ENCODE assay signal across 8 mouse cellular contexts in the genomic region with DNA sequence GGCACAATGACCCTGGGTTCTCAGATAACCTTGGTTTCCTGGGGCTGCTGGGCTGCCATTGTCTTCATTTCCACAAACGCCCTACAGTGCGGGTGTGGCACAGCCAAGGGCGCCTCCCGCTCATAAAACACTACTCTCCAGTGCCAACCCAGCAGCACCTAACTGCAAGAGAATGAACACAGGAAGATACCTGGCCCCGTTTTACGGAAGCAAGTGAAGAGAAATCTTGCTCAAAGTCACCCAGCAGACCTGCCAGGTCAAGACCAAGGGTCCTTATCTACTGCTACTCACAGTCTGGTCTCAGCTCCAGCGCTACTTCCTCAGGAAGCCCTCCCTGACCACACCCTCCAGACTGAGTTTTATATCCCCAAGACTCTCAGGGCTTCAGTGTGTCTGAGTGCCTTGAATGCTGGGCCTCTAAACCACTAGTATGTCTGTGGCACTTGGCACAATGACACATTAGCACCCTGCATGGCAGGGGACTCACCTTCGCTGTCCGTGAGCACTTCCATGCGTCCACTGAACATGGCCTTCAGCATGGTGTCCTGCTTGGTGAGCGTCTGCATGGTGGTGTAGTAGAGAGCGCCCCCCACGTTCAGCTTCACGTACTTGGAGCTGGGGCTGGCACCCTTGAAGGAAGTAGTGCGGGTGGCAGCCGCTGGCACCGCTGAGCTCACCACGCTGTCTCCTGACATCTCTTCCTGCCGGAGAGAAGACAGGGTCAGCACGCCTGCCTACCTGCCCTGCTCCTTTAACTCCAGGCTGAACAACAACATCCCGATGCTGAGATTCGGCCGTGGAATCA. TPM values are rescaled to one million over a fixed set of nuclear protein-coding genes. Genes with fewer than 3 reads are reported as not detected.
DNase-seq lines count a peak whose midpoint lies in the region; ATAC-seq and TF ChIP-seq lines count a peak whose summit lies in the region.

No protein-coding gene starts in this region.

- H3K27me3 ChIP-seq in G1E (ENCODE audit: insufficient read depth, low read length): no peaks in the 10 kb centered on the region
- H3K27me3 ChIP-seq in kidney, embryonic 14.5 days (ENCODE audit: control insufficient read depth, insufficient read depth, low read length): no peaks in the 10 kb centered on the region
- no peaks in the 10 kb centered on the region for H3K27me3 ChIP-seq in midbrain, postnatal 0 days (ENCODE audit: insufficient read depth, low read length)

- H3K4me3 ChIP-seq in G1E (ENCODE audit: low read depth, low read length): peak overlapping the region; percentile 58; the same call in 1 of the 2 replicates
- no peak overlapping the region for H3K4me3 ChIP-seq in kidney, embryonic 14.5 days (ENCODE audit: low read length)
- H3K4me3 ChIP-seq in midbrain, postnatal 0 days (ENCODE audit: low read depth, low read length): no peak overlapping the region

- H3K9ac ChIP-seq in kidney, embryonic 14.5 days (ENCODE audit: low read depth, low read length): no peak overlapping the region
- H3K9ac ChIP-seq in midbrain, postnatal 0 days (replicated peaks; ENCODE audit: low read length, poor library complexity, severe bottlenecking): no peak overlapping the region

- peak; percentile 59 for DNase-seq in G1E (ENCODE audit: low spot score)
- DNase-seq in lung, postnatal 4 days: peak; percentile 56 to 70
- DNase-seq in midbrain, postnatal 0 days (ENCODE audit: low spot score): no peak
- no peak for DNase-seq in cerebellum, postnatal 4 days (ENCODE audit: low spot score in 2 of 2)
- DNase-seq in gastrocnemius, adult 18-20 months (ENCODE audit: low spot score): no peak

- H3K4me2 ChIP-seq in kidney, embryonic 14.5 days (replicated peaks; ENCODE audit: low read depth, low read length): no peak overlapping the region
- no peak overlapping the region for H3K4me2 ChIP-seq in midbrain, postnatal 0 days (ENCODE audit: low read depth, low read length, poor library complexity, severe bottlenecking)

- ATAC-seq in G1E (ENCODE audit: extremely low read depth, insufficient number of reproducible peaks, low FRiP score, poor library complexity, severe bottlenecking): peak; percentile 46
- ATAC-seq in erythroblast, adult 5-6 weeks (replicated peaks; ENCODE audit: low FRiP score, poor library complexity, severe bottlenecking): peak; percentile 33; the same call in 1 of the 2 replicates
- ATAC-seq in kidney, embryonic 14.5 days (ENCODE audit: low FRiP score, low TSS enrichment): no peak
- no peak for ATAC-seq in frontal cortex, adult (ENCODE audit: low TSS enrichment)
- ATAC-seq in midbrain, postnatal 0 days (ENCODE audit: low FRiP score): no peak

- no peaks in the 10 kb centered on the region for H3K9me3 ChIP-seq in G1E (replicated peaks)
- no peaks in the 10 kb centered on the region for H3K9me3 ChIP-seq in kidney, embryonic 14.5 days (ENCODE audit: control insufficient read depth, low read length)
- H3K9me3 ChIP-seq in midbrain, postnatal 0 days (ENCODE audit: low read length): no peaks in the 10 kb centered on the region

- peaks cover 95% of the 10 kb centered on the region for H3K4me1 ChIP-seq in G1E (ENCODE audit: insufficient read depth, low read depth, low read length)
- H3K4me1 ChIP-seq in kidney, embryonic 14.5 days (ENCODE audit: control insufficient read depth, insufficient read depth, low read length): peaks cover 56% of the 10 kb centered on the region
- H3K4me1 ChIP-seq in midbrain, postnatal 0 days (ENCODE audit: insufficient read depth, low read length): no peaks in the 10 kb centered on the region

- H3K36me3 ChIP-seq in G1E (replicated peaks): peaks cover 70% of the 10 kb centered on the region
- H3K36me3 ChIP-seq in kidney, embryonic 14.5 days (ENCODE audit: control insufficient read depth, insufficient read depth, low read length): peaks cover 42% of the 10 kb centered on the region
- H3K36me3 ChIP-seq in midbrain, postnatal 0 days (ENCODE audit: insufficient read depth, low read length): peaks cover 42% of the 10 kb centered on the region

- WGBS in kidney, embryonic 14.5 days: 85% methylated on average over 23 of the region's 23 CpGs
- WGBS in midbrain, postnatal 0 days: 92% methylated on average over 23 of the region's 23 CpGs

- H3K27ac ChIP-seq in kidney, embryonic 14.5 days (ENCODE audit: low read depth, low read length): 0 out of 2 replicates have a peak overlapping the region, but pooled peaks have one; percentile 6
- H3K27ac ChIP-seq in midbrain, postnatal 0 days (ENCODE audit: low read depth, low read length): no peak overlapping the region

- TF ChIP-seq CTCF in G1E (IDR thresholded peaks at IDR 0.05; ENCODE audit: low read depth, low read length): no peak
- no peak for TF ChIP-seq CTCF in midbrain, postnatal 0 days (IDR thresholded peaks at IDR 0.05)

RNA-seq across cellular contexts. Expression of a gene that starts 5.7 kb away (rescaled TPM):
- total RNA-seq in G1E (2014; fragmentation: Nextera tagmentation) (18.4 and 29.8 TPM in 2 replicates), G1E (2017) (40.8 and 44.1 TPM in 2 replicates)
- 60.6 and 64.1 TPM in 2 replicates for polyA plus RNA-seq in G1E (2012)
- total RNA-seq in erythroblast, adult 5-6 weeks (2015; ENCODE audit: low replicate concordance): 5.2 and 7.3 TPM in 2 replicates
- total RNA-seq in erythroblast, adult 5-6 weeks (2017; ENCODE audit: low replicate concordance): 10.6 and 15.4 TPM in 2 replicates
- polyA plus RNA-seq in kidney, embryonic 14.5 days (2014; fragmentation: Nextera tagmentation; extraction: Ambion mirVana): 50.7 and 86.2 TPM in 2 replicates
- 49.7 and 65.1 TPM in 2 replicates for total RNA-seq in midbrain, postnatal 0 days (2014; rRNA removed)
- 51.8 and 54.5 TPM in 2 replicates for polyA plus RNA-seq in midbrain, postnatal 0 days (2015; fragmentation: Nextera tagmentation; extraction: Ambion mirVana)
- total RNA-seq in gastrocnemius, adult 18-20 months (2021): 10 to 100 TPM; 15.2 to 21.4 TPM

RNA-seq across cellular contexts. Expression of a gene that starts 5.8 kb away (rescaled TPM):
- total RNA-seq in G1E (2014; fragmentation: Nextera tagmentation) (59.4 and 65.0 TPM in 2 replicates), G1E (2017) (20.2 and 20.9 TPM in 2 replicates)
- polyA plus RNA-seq in G1E (2012): 51.3 and 61.3 TPM in 2 replicates
- 17.3 and 30.9 TPM in 2 replicates for total RNA-seq in erythroblast, adult 5-6 weeks (2015; ENCODE audit: low replicate concordance)
- total RNA-seq in erythroblast, adult 5-6 weeks (2017; ENCODE audit: low replicate concordance): 17.6 and 25.5 TPM in 2 replicates
- polyA plus RNA-seq in kidney, embryonic 14.5 days (2014; fragmentation: Nextera tagmentation; extraction: Ambion mirVana): 30.5 and 55.2 TPM in 2 replicates
- 47.3 and 58.3 TPM in 2 replicates for total RNA-seq in midbrain, postnatal 0 days (2014; rRNA removed)
- 26.8 and 26.9 TPM in 2 replicates for polyA plus RNA-seq in midbrain, postnatal 0 days (2015; fragmentation: Nextera tagmentation; extraction: Ambion mirVana)
- total RNA-seq in gastrocnemius, adult 18-20 months (2021): 100 to 1,000 TPM; 108 to 115 TPM

Comparison
In these comparisons a context has a peak if more than half of its experiments do, and no peak if none do; other contexts are left out.
1. ATAC-seq: peak in G1E (single experiment) and erythroblast, adult 5-6 weeks (single experiment); none in kidney, embryonic 14.5 days (single experiment), frontal cortex, adult (single experiment) and midbrain, postnatal 0 days (single experiment).
2. DNase-seq: peak in G1E (single experiment) and lung, postnatal 4 days (2 of 2); none in midbrain, postnatal 0 days (single experiment), cerebellum, postnatal 4 days (0 of 2) and gastrocnemius, adult 18-20 months (single experiment).